Mouse (Mus musculus) stomach, postnatal 0 days (tissue): ENCODE measurements around the gene Ap5z1.

Experiments used
- CTCF ChIP-seq: IDR thresholded peaks from 2 replicates; pipeline ENCODE4 v1.5.1; 2016; ENCODE audit warnings: antibody characterized with exemption, low read depth, mild to moderate bottlenecking, moderate library complexity
- EP300 ChIP-seq: optimal IDR thresholded peaks from 2 replicates; pipeline ENCODE3; 2016; ENCODE audit warnings: antibody characterized with exemption

DNA sequence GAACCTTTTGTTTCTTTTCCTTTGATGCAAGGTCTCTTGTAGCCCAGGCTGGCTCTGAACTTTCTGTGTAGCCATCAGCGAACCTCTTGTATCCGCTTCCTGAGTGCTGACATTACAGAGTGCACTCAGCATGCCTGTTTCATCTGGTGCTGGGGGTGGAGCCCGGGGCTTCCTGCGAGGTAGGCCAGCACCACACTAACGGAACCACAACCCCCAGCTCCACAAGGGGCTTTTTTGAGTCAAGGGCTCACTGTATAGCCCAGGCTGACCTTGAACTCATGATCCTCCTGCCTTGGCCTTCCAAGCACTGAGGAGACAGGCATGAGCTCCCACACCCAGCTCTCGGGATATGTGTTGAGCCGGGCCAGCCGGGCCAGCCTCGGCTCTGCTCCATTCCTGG is 12.9 kb upstream of the Ap5z1 start:
- TF ChIP-seq CTCF: no peak
- TF ChIP-seq EP300: no peak
